Mouse (Mus musculus) heart, adult 11 months (tissue): ENCODE data around the gene Vegfa.
"Not testable (repeated sequence)": the region's sequence is repeated elsewhere in the genome, so short reads cannot be mapped to it uniquely, and the experiment has no call there.

Experiments
- DNase-seq: peaks from one replicate; pipeline ENCODE4 v3.0.0; 2022

Vegfa gene

DNA sequence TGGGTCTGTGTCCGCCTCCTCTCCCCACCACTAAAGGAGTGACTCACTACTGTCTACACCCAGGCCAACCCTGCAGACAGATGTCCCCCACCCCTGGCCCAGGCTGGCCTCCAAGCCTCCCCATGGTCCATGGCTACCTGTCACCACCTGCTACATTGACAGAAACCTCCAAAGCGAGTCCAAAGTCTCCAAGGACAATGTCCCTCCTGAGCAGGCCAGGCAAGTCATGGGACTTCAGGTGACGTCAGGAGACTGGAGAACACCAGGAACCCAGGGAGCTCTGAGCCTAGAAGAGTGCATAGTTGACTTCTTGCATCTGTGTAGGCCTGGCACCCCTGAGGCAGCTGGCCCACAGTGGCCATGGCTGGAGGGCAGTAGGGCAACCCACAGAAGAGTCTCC, 45.3 kb downstream of the Vegfa start:
- DNase-seq = no peak

DNA sequence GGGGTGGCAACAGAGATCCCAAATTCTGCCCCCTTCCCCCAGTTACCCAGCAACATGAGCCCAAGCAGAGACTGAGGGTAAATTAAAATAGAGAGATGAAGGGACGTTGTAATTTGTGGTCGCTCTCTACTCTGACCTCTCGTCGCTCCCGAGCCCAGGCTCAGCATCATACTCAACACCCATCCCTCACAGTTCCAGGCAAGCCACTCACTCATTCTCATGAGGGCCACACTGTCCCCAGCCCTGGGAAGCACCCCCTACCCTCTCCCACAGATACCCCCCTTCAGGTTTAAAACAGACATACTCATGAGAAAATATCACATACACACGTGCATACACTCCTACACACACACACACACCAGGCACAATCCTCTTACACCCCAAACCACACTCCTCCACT, 45.8 kb downstream of the Vegfa start:
- DNase-seq = no peak

DNA sequence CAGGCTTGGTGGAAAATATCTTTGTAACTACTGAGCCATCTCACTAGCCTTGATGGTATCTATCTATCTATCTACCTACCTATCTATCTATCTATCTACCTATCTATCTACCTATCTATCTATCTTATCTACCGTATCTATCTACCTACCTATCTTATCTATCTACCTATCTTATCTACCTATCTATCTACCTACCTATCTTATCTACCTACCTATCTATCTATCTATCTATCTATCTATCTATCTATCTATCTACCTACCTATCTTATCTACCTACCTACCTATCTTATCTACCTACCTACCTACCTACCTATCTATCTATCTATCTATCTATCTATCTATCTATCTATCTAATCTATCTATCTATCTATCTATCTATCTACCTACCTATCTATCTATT, 49.0 kb downstream of the Vegfa start:
- DNase-seq = not testable (repeated sequence)

DNA sequence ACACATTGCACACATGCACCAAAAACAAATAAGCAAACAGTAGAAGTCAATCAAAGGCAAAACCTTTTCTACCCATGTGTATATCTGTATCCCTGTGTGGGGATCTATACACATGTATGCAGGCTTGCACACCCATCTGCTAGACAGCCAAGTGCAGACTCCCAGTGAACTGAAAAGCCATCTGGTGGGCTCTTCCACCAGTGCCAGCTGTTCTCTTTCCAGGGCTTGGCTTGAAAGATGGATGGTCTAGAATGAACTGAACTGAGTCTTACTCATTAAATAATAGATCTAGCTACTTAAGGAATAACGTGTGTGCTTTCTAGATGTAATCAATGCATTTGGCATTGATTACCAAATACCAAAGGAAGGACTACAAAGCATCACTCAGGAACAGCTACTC, 50.3 kb downstream of the Vegfa start:
- DNase-seq = no peak

DNA sequence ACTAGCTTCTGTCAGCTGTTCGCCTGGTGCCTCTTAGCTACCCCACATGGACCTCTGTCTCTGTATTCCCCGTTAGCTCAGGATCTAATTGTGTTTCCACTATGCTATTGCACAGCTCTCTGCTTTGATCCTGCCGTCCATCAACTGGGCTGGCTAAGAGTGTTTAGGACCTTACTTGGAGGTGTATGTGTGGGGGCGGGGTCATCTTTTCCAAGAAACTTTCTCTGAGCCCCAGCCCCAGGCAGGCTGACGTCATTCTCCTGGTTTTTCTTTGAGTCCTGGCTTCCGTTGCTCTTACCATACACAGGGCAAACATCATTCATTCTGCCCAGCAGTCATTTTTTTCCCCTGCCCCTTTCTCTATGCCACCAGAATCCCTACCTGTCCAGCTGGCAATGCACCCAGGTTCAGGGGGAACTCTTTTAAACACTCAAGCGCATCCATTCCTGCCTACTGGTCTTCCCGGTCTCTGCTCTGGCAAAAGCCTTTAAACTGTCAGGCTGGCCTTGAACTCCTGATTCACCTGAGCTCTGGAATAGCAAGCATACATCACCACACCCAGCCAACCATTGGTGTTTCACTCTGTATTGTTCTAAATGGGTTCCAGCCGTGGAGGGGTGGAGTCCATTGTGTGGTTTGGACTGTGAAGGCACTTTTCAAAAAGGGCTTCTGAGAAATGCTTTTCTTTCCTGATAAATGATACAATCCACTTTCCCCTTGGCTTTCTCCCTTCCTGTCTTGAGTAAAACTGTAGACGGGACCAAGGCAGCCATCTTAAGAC, 53.0 kb downstream of the Vegfa start:
- DNase-seq = no peak

DNA sequence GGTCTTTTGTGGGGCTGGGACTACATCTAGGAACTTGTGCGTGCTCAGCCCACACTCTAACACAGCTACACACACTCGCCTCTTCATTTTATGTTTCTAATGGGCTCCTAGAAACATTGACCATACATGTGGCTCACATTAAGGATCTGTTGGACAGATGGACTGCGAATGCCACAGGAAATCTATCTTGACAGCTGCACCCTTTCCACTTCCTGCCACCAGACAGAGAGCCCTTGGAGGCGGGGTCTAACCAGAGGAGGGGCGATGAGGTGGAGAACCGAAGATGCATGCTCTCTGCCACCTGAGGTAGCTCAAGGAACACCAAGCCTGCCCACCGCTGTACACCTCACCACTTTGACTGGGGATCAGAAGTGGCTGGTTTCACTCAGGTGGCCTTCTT, 57.7 kb downstream of the Vegfa start:
- no peak for DNase-seq

DNA sequence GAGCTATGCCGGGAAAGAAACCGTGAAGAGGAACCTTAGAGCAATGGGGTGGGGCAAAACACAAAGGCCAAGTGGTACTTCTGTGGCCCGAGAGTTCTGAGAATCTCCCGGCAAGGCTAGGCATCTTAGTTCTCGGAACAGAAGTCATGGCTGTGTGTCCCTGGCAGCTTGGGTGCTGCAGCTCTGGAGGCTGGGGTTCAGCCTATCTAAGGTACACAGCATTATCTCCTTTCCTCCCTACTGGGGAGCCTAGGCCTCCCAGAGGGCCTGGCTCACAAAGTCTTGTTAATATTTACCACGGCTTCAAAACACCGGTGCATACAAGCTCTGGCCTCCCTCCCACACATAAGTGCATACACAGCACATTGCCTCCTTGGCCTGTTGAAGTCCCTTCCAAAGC, 59.0 kb downstream of the Vegfa start:
- DNase-seq = no peak

DNA sequence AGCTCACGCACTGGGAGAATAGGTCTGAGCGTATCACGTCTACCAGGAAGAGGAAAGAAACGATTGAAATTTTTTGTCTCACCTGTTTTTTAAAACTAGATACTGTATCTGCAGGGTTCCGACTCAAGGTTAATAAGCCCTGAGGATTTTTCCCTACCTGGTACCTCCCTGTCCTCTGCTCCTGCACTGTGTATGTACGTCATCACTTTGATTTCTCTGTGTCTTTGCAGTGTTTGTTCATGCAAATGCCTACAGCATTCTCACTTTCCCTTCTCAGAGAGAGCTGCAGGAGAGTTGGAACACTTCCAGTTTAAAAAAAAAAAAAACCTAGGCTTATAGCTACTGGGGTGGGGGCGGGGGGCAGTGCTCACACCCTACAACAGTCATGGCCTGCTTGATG, 59.8 kb downstream of the Vegfa start:
- no peak for DNase-seq

DNA sequence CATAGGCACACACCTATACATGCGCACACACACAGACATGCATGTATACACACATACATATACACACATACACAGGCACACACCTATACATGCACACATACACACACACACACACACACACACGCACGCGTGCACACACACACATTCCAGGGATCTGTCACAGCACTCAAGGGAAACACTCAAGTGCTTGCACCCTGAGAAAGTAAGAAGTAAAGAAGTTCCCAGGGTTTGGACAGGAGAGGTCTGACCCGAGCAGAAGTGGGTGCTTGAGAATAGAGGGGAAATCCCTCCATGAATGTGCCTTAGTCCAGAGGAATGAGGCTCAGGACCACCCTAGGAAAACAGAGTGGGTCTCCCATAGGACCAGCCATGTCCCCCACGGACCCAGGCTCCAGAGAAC, 60.4 kb downstream of the Vegfa start:
- no peak for DNase-seq

DNA sequence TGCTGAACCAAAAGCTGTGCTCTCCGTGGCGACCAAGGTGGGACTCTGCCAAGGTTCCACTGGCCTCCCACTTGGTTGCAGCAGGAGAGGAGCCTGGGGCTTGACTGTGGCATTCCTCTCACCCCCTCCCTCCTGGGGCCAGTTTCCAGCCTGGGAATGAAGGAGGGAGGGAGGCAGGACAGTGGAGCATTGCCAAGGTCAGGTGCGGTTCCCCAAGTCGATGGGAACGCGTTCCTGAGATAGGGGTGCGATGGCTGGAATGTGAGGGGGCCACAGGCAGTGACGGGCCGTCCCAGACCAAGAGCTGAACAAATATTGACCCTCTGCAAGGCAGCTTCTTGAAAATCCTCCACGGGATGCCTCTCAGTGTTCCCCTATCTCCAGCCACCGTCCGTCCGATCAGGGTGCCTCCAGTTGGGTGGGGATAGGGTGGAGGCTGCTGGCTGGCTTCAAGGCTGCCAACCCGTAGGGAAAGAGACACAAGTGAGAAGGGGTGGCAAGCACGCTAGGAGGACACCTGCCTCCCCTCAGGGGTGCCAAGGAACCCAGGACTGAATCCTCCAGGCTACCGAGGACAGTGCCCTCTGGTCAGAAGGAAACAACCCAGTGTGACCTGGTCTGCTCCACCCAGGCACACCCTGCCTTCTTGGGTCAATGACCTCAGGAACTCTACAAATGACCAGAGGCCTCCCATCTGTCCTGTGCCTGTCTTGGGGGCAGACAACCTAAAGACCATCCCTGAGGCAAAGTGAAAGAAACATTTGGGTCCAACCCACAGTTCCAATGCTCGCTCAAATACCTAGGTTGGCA, 61.2 kb downstream of the Vegfa start:
- DNase-seq = no peak

DNA sequence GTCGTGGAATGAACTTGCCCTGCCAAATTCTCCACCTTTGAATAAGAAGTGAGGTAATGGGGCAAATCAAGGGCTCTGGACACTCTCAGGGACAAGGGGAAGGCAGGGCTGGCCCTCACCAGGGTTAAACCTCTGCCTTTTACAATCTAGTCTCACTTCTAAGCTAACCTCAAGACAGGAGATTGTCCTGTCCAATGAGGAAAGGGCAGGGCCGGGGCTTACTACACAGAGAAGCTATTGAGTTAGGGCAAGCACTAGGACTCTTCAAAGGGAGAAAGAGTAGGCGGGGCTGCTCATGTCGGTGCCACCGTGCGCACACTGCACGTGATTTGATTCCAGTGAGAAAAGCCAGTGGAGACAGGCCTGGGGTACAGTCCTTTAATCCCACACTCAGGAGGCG, 62.6 kb downstream of the Vegfa start:
- DNase-seq = no peak

DNA sequence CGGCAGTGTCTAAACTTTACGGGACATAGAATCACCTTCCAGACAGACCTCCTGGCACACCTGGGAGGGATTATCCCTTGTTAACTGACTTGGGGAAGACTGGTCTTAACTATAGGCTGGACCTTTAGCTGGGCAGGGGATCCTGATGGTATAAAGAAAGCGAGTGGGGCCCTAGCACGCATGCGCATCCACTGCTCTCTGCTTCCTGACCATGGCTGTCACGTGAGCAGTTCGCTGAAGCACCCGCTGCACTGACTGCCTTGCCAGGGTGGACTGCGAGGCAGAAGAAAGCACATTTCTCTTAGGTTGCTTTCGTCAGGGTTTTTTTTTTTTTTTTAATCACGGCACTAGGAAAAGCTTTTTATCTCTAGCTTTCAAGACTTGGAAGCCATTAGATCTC, 63.8 kb downstream of the Vegfa start:
- no peak for DNase-seq
